ENCODE assay signal across 8 mouse cellular contexts in genomic region chr3:27862821-27863740, GRCm38 (mm10). TPM values are rescaled to one million over a fixed set of nuclear protein-coding genes. Genes with fewer than 3 reads are reported as not detected.
A peak's percentile ranks its signal among the peaks of the same experiment; 100 is the strongest.
DNase-seq lines count a peak whose midpoint lies in the region; ATAC-seq and TF ChIP-seq lines count a peak whose summit lies in the region.

No protein-coding gene starts in this region.

- DNase-seq in NIH3T3 (ENCODE audit: low read depth), result peak; percentile 94
- peak; percentile 14 to 30 for DNase-seq in cerebellum, postnatal 36 days
- DNase-seq in gastrocnemius, adult 18-20 months (ENCODE audit: low spot score), result peak; percentile 76
- DNase-seq in hindbrain, embryonic 14.5 days (ENCODE audit: low spot score), result peak; percentile 81
- DNase-seq in layer of hippocampus, postnatal 25 days (ENCODE audit: extremely low spot score in 1 of 2, low spot score in 1 of 2), result peak; percentile 31 to 44
- peak; percentile 98 for DNase-seq in lung, postnatal 0 days (ENCODE audit: low spot score)
- DNase-seq in retina, postnatal 1 day, result peak; percentile 85

- no peaks in the 10 kb centered on the region for H3K27me3 ChIP-seq in hindbrain, embryonic 14.5 days (ENCODE audit: control insufficient read depth, insufficient read depth, low read length)
- H3K27me3 ChIP-seq in lung, postnatal 0 days (replicated peaks; ENCODE audit: insufficient read depth, low read length), result no peaks in the 10 kb centered on the region

- H3K4me2 ChIP-seq in hindbrain, embryonic 14.5 days (replicated peaks), result peak overlapping the region; percentile 49
- H3K4me2 ChIP-seq in lung, postnatal 0 days (replicated peaks; ENCODE audit: low read depth, low read length), result peak overlapping the region; percentile 45

- H3K4me3 ChIP-seq in hindbrain, embryonic 14.5 days (replicated peaks; ENCODE audit: low read length), result peak overlapping the region; percentile 21
- H3K4me3 ChIP-seq in lung, postnatal 0 days (ENCODE audit: low read depth, low read length), result peak overlapping the region; percentile 23

- H3K9me3 ChIP-seq in hindbrain, embryonic 14.5 days (ENCODE audit: control insufficient read depth, low read length), result no peaks in the 10 kb centered on the region
- no peaks in the 10 kb centered on the region for H3K9me3 ChIP-seq in lung, postnatal 0 days (ENCODE audit: low read length)

- peak; percentile 87 for TF ChIP-seq EP300 in lung, postnatal 0 days (IDR thresholded peaks at IDR 0.05)

- H3K27ac ChIP-seq in hindbrain, embryonic 14.5 days, result peak overlapping the region; percentile 81
- peak overlapping the region; percentile 88 for H3K27ac ChIP-seq in lung, postnatal 0 days (ENCODE audit: low read length)

- H3K36me3 ChIP-seq in hindbrain, embryonic 14.5 days (replicated peaks; ENCODE audit: control insufficient read depth, insufficient read depth), result no peaks in the 10 kb centered on the region
- no peaks in the 10 kb centered on the region for H3K36me3 ChIP-seq in lung, postnatal 0 days (ENCODE audit: insufficient read depth, low read length)

- peak overlapping the region; percentile 41 for H3K9ac ChIP-seq in hindbrain, embryonic 14.5 days
- H3K9ac ChIP-seq in lung, postnatal 0 days (replicated peaks; ENCODE audit: low read depth), result peak overlapping the region; percentile 17; the same call in 1 of the 2 replicates

- 10% methylated on average over 16 of the region's 16 CpGs for WGBS in hindbrain, embryonic 14.5 days
- 2% methylated on average over 16 of the region's 16 CpGs for WGBS in lung, postnatal 0 days

- peaks cover 12% of the 10 kb centered on the region; the same call in 1 of the 2 replicates for H3K4me1 ChIP-seq in hindbrain, embryonic 14.5 days (replicated peaks; ENCODE audit: control insufficient read depth, insufficient read depth, low read length)
- H3K4me1 ChIP-seq in lung, postnatal 0 days (ENCODE audit: insufficient read depth, low read depth, low read length), result peaks cover 24% of the 10 kb centered on the region; the same call in 1 of the 2 replicates

- peak; percentile 59 for TF ChIP-seq CTCF in lung, postnatal 0 days (IDR thresholded peaks at IDR 0.05)

- peak; percentile 89 for ATAC-seq in hindbrain, embryonic 14.5 days (ENCODE audit: low FRiP score)
- peak; percentile 92 for ATAC-seq in lung, postnatal 0 days
- ATAC-seq in erythroid progenitor cell, adult 5-6 weeks (replicated peaks; ENCODE audit: low FRiP score, poor library complexity, severe bottlenecking), result no peak

RNA-seq across cellular contexts. Expression of gene Tmem212, which starts 33.1 kb away (rescaled TPM):
- total RNA-seq in gastrocnemius, adult 18-20 months (2021), result not detected
- not detected in 2 replicates for polyA plus RNA-seq in hindbrain, embryonic 14.5 days (2014; fragmentation: Nextera tagmentation; extraction: Ambion mirVana)
- 1 to 10 TPM; 1.2 to 1.8 TPM for total RNA-seq in layer of hippocampus, postnatal 25 days (2021)
- 55.4 and 59.9 TPM in 2 replicates for polyA plus RNA-seq in lung, postnatal 0 days (2015; fragmentation: Nextera tagmentation; extraction: Ambion mirVana)
- not detected in 2 replicates for total RNA-seq in erythroid progenitor cell, adult 5-6 weeks (2015; ENCODE audit: low replicate concordance)
- not detected in 2 replicates for total RNA-seq in erythroid progenitor cell, adult 5-6 weeks (2017; ENCODE audit: low replicate concordance)

Comparison
In these comparisons a context has a peak if more than half of its experiments do, and no peak if none do; other contexts are left out.
1. DNase-seq: peak in every context shown above with its lines; median percentile 98 in lung, postnatal 0 days; 94 in NIH3T3; 85 in retina, postnatal 1 day; 81 in hindbrain, embryonic 14.5 days; 76 in gastrocnemius, adult 18-20 months; 38 in layer of hippocampus, postnatal 25 days; 22 in cerebellum, postnatal 36 days.